Mouse (Mus musculus): ENCODE data around the gene Mip. TPM values are rescaled to one million over a fixed set of nuclear protein-coding genes. Genes with fewer than 3 reads are reported as not detected.
A peak's percentile ranks its signal among the peaks of the same experiment; 100 is the strongest.

Gene Mip
- polyA plus RNA-seq (2014; fragmentation: Nextera tagmentation; extraction: Ambion mirVana), result not detected in 2 replicates

- Histone ChIP-seq H3K27me3 (ENCODE audit: control insufficient read depth, insufficient read depth, low read length) (no peaks in the 10 kb centered on the region), H3K4me2 (no peak within 1 kb of the TSS), H3K4me3 (ENCODE audit: low read depth, low read length) (no peak within 1 kb of the TSS), H3K36me3 (ENCODE audit: control insufficient read depth, insufficient read depth, low read length) (no peaks in the 10 kb centered on the region), H3K27ac (ENCODE audit: low read depth, low read length) (no peak within 1 kb of the TSS), H3K9ac (ENCODE audit: low read depth, low read length) (no peak within 1 kb of the TSS), H3K9me3 (replicated peaks; ENCODE audit: control insufficient read depth, low read length) (no peaks in the 10 kb centered on the region), H3K4me1 (ENCODE audit: control insufficient read depth, insufficient read depth, low read length) (peaks cover 4% of the 10 kb centered on the region; the same call in 1 of the 2 replicates)
- 51% methylated on average over 4 of the region's 4 CpGs for WGBS (ENCODE audit: insufficient replicate concordance)
- no peak for ATAC-seq (replicated peaks; ENCODE audit: insufficient number of reproducible peaks, low FRiP score, low TSS enrichment)
Observed at GRCm38 (mm10) chr10:128225538-128225937, at the start of gene Mip. Gene Mip, plus strand, starts transcription at chr10:128225838.

- Histone ChIP-seq H3K9ac (ENCODE audit: low read depth, low read length) (peak overlapping the region; percentile 75), H3K4me3 (ENCODE audit: low read depth, low read length) (peak overlapping the region; percentile 69), H3K4me1 (ENCODE audit: control insufficient read depth, insufficient read depth, low read length) (peaks cover 18% of the 10 kb centered on the region), H3K27me3 (ENCODE audit: control insufficient read depth, insufficient read depth, low read length) (no peaks in the 10 kb centered on the region), H3K9me3 (replicated peaks; ENCODE audit: control insufficient read depth, low read length) (no peaks in the 10 kb centered on the region), H3K36me3 (ENCODE audit: control insufficient read depth, insufficient read depth, low read length) (no peaks in the 10 kb centered on the region), H3K27ac (ENCODE audit: low read depth, low read length) (peak overlapping the region; percentile 91), H3K4me2 (peak overlapping the region; percentile 85)
- peak; percentile 84 for ATAC-seq (replicated peaks; ENCODE audit: insufficient number of reproducible peaks, low FRiP score, low TSS enrichment)
- WGBS (ENCODE audit: insufficient replicate concordance), result under 1% methylated on average over 17 of the region's 17 CpGs
Observed at GRCm38 (mm10) chr10:128175996-128176755, 49.5 kb upstream of the Mip start.

GRCm38 (mm10) chr10:128177316-128177715 lies 48.3 kb upstream of the Mip start:
- Histone ChIP-seq H3K9me3 (replicated peaks; ENCODE audit: control insufficient read depth, low read length) (no peaks in the 10 kb centered on the region), H3K4me3 (ENCODE audit: low read depth, low read length) (no peak overlapping the region), H3K4me1 (ENCODE audit: control insufficient read depth, insufficient read depth, low read length) (peaks cover 18% of the 10 kb centered on the region), H3K4me2 (no peak overlapping the region), H3K36me3 (ENCODE audit: control insufficient read depth, insufficient read depth, low read length) (no peaks in the 10 kb centered on the region), H3K27me3 (ENCODE audit: control insufficient read depth, insufficient read depth, low read length) (no peaks in the 10 kb centered on the region), H3K27ac (ENCODE audit: low read depth, low read length) (no peak overlapping the region), H3K9ac (ENCODE audit: low read depth, low read length) (no peak overlapping the region)
- WGBS (ENCODE audit: insufficient replicate concordance), result 74% methylated on average over 4 of the region's 4 CpGs
- no peak for ATAC-seq (replicated peaks; ENCODE audit: insufficient number of reproducible peaks, low FRiP score, low TSS enrichment)

- peaks cover 7% of the 10 kb centered on the region for H3K4me1 ChIP-seq (ENCODE audit: control insufficient read depth, insufficient read depth, low read length)
- H3K4me2 ChIP-seq, result peak within 1 kb of the TSS; percentile 61
- peak within 1 kb of the TSS; percentile 28 for H3K4me3 ChIP-seq (ENCODE audit: low read depth, low read length)
- WGBS (ENCODE audit: insufficient replicate concordance), result 2% methylated on average over 6 of the region's 6 CpGs
- no peaks in the 10 kb centered on the region for H3K9me3 ChIP-seq (replicated peaks; ENCODE audit: control insufficient read depth, low read length)
- peak within 1 kb of the TSS; percentile 68 for H3K9ac ChIP-seq (ENCODE audit: low read depth, low read length)
- peak within 1 kb of the TSS; percentile 80 for H3K27ac ChIP-seq (ENCODE audit: low read depth, low read length)
- H3K27me3 ChIP-seq (ENCODE audit: control insufficient read depth, insufficient read depth, low read length), result no peaks in the 10 kb centered on the region
- ATAC-seq (replicated peaks; ENCODE audit: insufficient number of reproducible peaks, low FRiP score, low TSS enrichment), result no peak
- H3K36me3 ChIP-seq (ENCODE audit: control insufficient read depth, insufficient read depth, low read length), result no peaks in the 10 kb centered on the region
Observed at GRCm38 (mm10) chr10:128179989-128180388, 45.6 kb upstream of the Mip start, which contains the start of gene Rbms2. Gene Rbms2, minus strand, starts transcription at chr10:128180297.

- no peak for ATAC-seq (replicated peaks; ENCODE audit: insufficient number of reproducible peaks, low FRiP score, low TSS enrichment)
- Histone ChIP-seq H3K4me3 (ENCODE audit: low read depth, low read length) (no peak overlapping the region), H3K4me2 (no peak overlapping the region), H3K9ac (ENCODE audit: low read depth, low read length) (no peak overlapping the region), H3K4me1 (ENCODE audit: control insufficient read depth, insufficient read depth, low read length) (no peaks in the 10 kb centered on the region), H3K9me3 (replicated peaks; ENCODE audit: control insufficient read depth, low read length) (no peaks in the 10 kb centered on the region), H3K27me3 (ENCODE audit: control insufficient read depth, insufficient read depth, low read length) (no peaks in the 10 kb centered on the region), H3K27ac (ENCODE audit: low read depth, low read length) (no peak overlapping the region), H3K36me3 (ENCODE audit: control insufficient read depth, insufficient read depth, low read length) (no peaks in the 10 kb centered on the region)
- WGBS (ENCODE audit: insufficient replicate concordance), result 79% methylated on average over 2 of the region's 2 CpGs
Observed at GRCm38 (mm10) chr10:128184296-128184695, 41.3 kb upstream of the Mip start.

- Histone ChIP-seq H3K9ac (ENCODE audit: low read depth, low read length) (no peak overlapping the region), H3K9me3 (replicated peaks; ENCODE audit: control insufficient read depth, low read length) (no peaks in the 10 kb centered on the region), H3K4me3 (ENCODE audit: low read depth, low read length) (no peak overlapping the region), H3K4me2 (no peak overlapping the region), H3K27me3 (ENCODE audit: control insufficient read depth, insufficient read depth, low read length) (no peaks in the 10 kb centered on the region), H3K36me3 (ENCODE audit: control insufficient read depth, insufficient read depth, low read length) (no peaks in the 10 kb centered on the region), H3K27ac (ENCODE audit: low read depth, low read length) (no peak overlapping the region), H3K4me1 (ENCODE audit: control insufficient read depth, insufficient read depth, low read length) (no peaks in the 10 kb centered on the region)
- ATAC-seq (replicated peaks; ENCODE audit: insufficient number of reproducible peaks, low FRiP score, low TSS enrichment), result no peak
- 73% methylated on average over 6 of the region's 6 CpGs for WGBS (ENCODE audit: insufficient replicate concordance)
Observed at GRCm38 (mm10) chr10:128185277-128185940, 40.2 kb upstream of the Mip start.

- H3K4me3 ChIP-seq (ENCODE audit: low read depth, low read length), result no peak overlapping the region
- no peak overlapping the region for H3K4me2 ChIP-seq
- peak; percentile 47; the same call in 1 of the 2 replicates for ATAC-seq (replicated peaks; ENCODE audit: insufficient number of reproducible peaks, low FRiP score, low TSS enrichment)
- H3K9ac ChIP-seq (ENCODE audit: low read depth, low read length), result no peak overlapping the region
- no peaks in the 10 kb centered on the region for H3K27me3 ChIP-seq (ENCODE audit: control insufficient read depth, insufficient read depth, low read length)
- 37% methylated on average over 2 of the region's 2 CpGs for WGBS (ENCODE audit: insufficient replicate concordance)
- H3K36me3 ChIP-seq (ENCODE audit: control insufficient read depth, insufficient read depth, low read length), result no peaks in the 10 kb centered on the region
- H3K27ac ChIP-seq (ENCODE audit: low read depth, low read length), result no peak overlapping the region
- no peaks in the 10 kb centered on the region for H3K9me3 ChIP-seq (replicated peaks; ENCODE audit: control insufficient read depth, low read length)
- H3K4me1 ChIP-seq (ENCODE audit: control insufficient read depth, insufficient read depth, low read length), result no peaks in the 10 kb centered on the region
Observed at GRCm38 (mm10) chr10:128185959-128186358, 39.7 kb upstream of the Mip start.

- WGBS (ENCODE audit: insufficient replicate concordance), result 52% methylated on average over 5 of the region's 5 CpGs
- Histone ChIP-seq H3K4me2 (no peak overlapping the region), H3K27me3 (ENCODE audit: control insufficient read depth, insufficient read depth, low read length) (no peaks in the 10 kb centered on the region), H3K36me3 (ENCODE audit: control insufficient read depth, insufficient read depth, low read length) (no peaks in the 10 kb centered on the region), H3K4me3 (ENCODE audit: low read depth, low read length) (no peak overlapping the region), H3K9me3 (replicated peaks; ENCODE audit: control insufficient read depth, low read length) (no peaks in the 10 kb centered on the region), H3K9ac (ENCODE audit: low read depth, low read length) (no peak overlapping the region), H3K27ac (ENCODE audit: low read depth, low read length) (no peak overlapping the region), H3K4me1 (ENCODE audit: control insufficient read depth, insufficient read depth, low read length) (no peaks in the 10 kb centered on the region)
- ATAC-seq (replicated peaks; ENCODE audit: insufficient number of reproducible peaks, low FRiP score, low TSS enrichment), result no peak
Observed at GRCm38 (mm10) chr10:128187181-128187605, 38.4 kb upstream of the Mip start.

All from heart, embryonic 11.5 days (tissue).